Mouse (Mus musculus): ENCODE data around the gene Slc5a8. TPM values are rescaled to one million over a fixed set of nuclear protein-coding genes. Genes with fewer than 3 reads are reported as not detected.
A peak's percentile ranks its signal among the peaks of the same experiment; 100 is the strongest.

The Slc5a8 gene
- polyA plus RNA-seq, 1 experiment from 2014 or later: 0.38 TPM

- ATAC-seq (replicated peaks; ENCODE audit: low FRiP score, low TSS enrichment, low read depth) (no peak), DNase-seq (ENCODE audit: low spot score) (no peak)
- Histone ChIP-seq H3K27ac (ENCODE audit: low read depth) (no peak overlapping the region), H3K9ac (ENCODE audit: low read length) (no peak overlapping the region), H3K9me3 (ENCODE audit: control insufficient read depth, low read length) (no peaks in the 10 kb centered on the region), H3K27me3 (replicated peaks; ENCODE audit: control insufficient read depth, insufficient read depth, low read length) (no peaks in the 10 kb centered on the region), H3K4me1 (replicated peaks; ENCODE audit: control insufficient read depth, insufficient read depth, low read length) (no peaks in the 10 kb centered on the region), H3K4me3 (ENCODE audit: low read depth, low read length) (no peak overlapping the region), H3K4me2 (ENCODE audit: low read length) (no peak overlapping the region), H3K36me3 (ENCODE audit: control insufficient read depth, insufficient read depth, low read length) (no peaks in the 10 kb centered on the region)
- 88% methylated on average over 7 of the region's 7 CpGs for WGBS
Measured at GRCm38 (mm10) chr10:88877421-88877820, 8.4 kb upstream of the Slc5a8 start.

- no peak for DNase-seq (ENCODE audit: low spot score)
- Histone ChIP-seq H3K27ac (ENCODE audit: low read depth) (no peak overlapping the region), H3K4me1 (replicated peaks; ENCODE audit: control insufficient read depth, insufficient read depth, low read length) (no peaks in the 10 kb centered on the region), H3K9me3 (ENCODE audit: control insufficient read depth, low read length) (no peaks in the 10 kb centered on the region), H3K4me2 (ENCODE audit: low read length) (no peak overlapping the region), H3K9ac (ENCODE audit: low read length) (no peak overlapping the region), H3K27me3 (replicated peaks; ENCODE audit: control insufficient read depth, insufficient read depth, low read length) (peaks cover 33% of the 10 kb centered on the region), H3K36me3 (ENCODE audit: control insufficient read depth, insufficient read depth, low read length) (no peaks in the 10 kb centered on the region), H3K4me3 (ENCODE audit: low read depth, low read length) (no peak overlapping the region)
- no peak for ATAC-seq (replicated peaks; ENCODE audit: low FRiP score, low TSS enrichment, low read depth)
- WGBS: 90% methylated on average over 2 of the region's 2 CpGs
Measured at GRCm38 (mm10) chr10:88883721-88884120, 2.1 kb upstream of the Slc5a8 start.

GRCm38 (mm10) chr10:88884836-88885235, 956 bp upstream of the Slc5a8 start:
- Histone ChIP-seq H3K9ac (ENCODE audit: low read length) (no peak overlapping the region), H3K4me3 (ENCODE audit: low read depth, low read length) (no peak overlapping the region), H3K4me1 (replicated peaks; ENCODE audit: control insufficient read depth, insufficient read depth, low read length) (no peaks in the 10 kb centered on the region), H3K36me3 (ENCODE audit: control insufficient read depth, insufficient read depth, low read length) (no peaks in the 10 kb centered on the region), H3K9me3 (ENCODE audit: control insufficient read depth, low read length) (no peaks in the 10 kb centered on the region), H3K4me2 (ENCODE audit: low read length) (no peak overlapping the region), H3K27me3 (replicated peaks; ENCODE audit: control insufficient read depth, insufficient read depth, low read length) (peaks cover 33% of the 10 kb centered on the region), H3K27ac (ENCODE audit: low read depth) (no peak overlapping the region)
- WGBS: 82% methylated on average over 6 of the region's 6 CpGs
- ATAC-seq (replicated peaks; ENCODE audit: low FRiP score, low TSS enrichment, low read depth): no peak
- no peak for DNase-seq (ENCODE audit: low spot score)

- Histone ChIP-seq H3K4me2 (ENCODE audit: low read length) (peak overlapping the region; percentile 45), H3K4me1 (replicated peaks; ENCODE audit: control insufficient read depth, insufficient read depth, low read length) (no peaks in the 10 kb centered on the region), H3K27ac (ENCODE audit: low read depth) (no peak overlapping the region), H3K4me3 (ENCODE audit: low read depth, low read length) (peak overlapping the region; percentile 23), H3K27me3 (replicated peaks; ENCODE audit: control insufficient read depth, insufficient read depth, low read length) (peaks cover 33% of the 10 kb centered on the region), H3K36me3 (ENCODE audit: control insufficient read depth, insufficient read depth, low read length) (no peaks in the 10 kb centered on the region), H3K9ac (ENCODE audit: low read length) (no peak overlapping the region), H3K9me3 (ENCODE audit: control insufficient read depth, low read length) (no peaks in the 10 kb centered on the region)
- no peak for DNase-seq (ENCODE audit: low spot score)
- 2% methylated on average over 32 of the region's 32 CpGs for WGBS
- 0 out of 2 replicates have a peak, but pooled peaks have one; percentile 32 for ATAC-seq (replicated peaks; ENCODE audit: low FRiP score, low TSS enrichment, low read depth)
Measured at GRCm38 (mm10) chr10:88886114-88886513, 322 bp downstream of the Slc5a8 start.

GRCm38 (mm10) chr10:88888376-88888775, 2.6 kb downstream of the Slc5a8 start:
- ATAC-seq (replicated peaks; ENCODE audit: low FRiP score, low TSS enrichment, low read depth) (no peak), DNase-seq (ENCODE audit: low spot score) (no peak)
- no peaks in the 10 kb centered on the region for H3K4me1 ChIP-seq (replicated peaks; ENCODE audit: control insufficient read depth, insufficient read depth, low read length)
- H3K27me3 ChIP-seq (replicated peaks; ENCODE audit: control insufficient read depth, insufficient read depth, low read length): peaks cover 33% of the 10 kb centered on the region
- WGBS: 63% methylated on average over 2 of the region's 2 CpGs
- no peaks in the 10 kb centered on the region for H3K9me3 ChIP-seq (ENCODE audit: control insufficient read depth, low read length)
- no peak overlapping the region for H3K4me2 ChIP-seq (ENCODE audit: low read length)
- no peaks in the 10 kb centered on the region for H3K36me3 ChIP-seq (ENCODE audit: control insufficient read depth, insufficient read depth, low read length)
- H3K27ac ChIP-seq (ENCODE audit: low read depth): no peak overlapping the region
- no peak overlapping the region for H3K4me3 ChIP-seq (ENCODE audit: low read depth, low read length)
- H3K9ac ChIP-seq (ENCODE audit: low read length): no peak overlapping the region

- no peak overlapping the region for H3K9ac ChIP-seq (ENCODE audit: low read length)
- H3K4me1 ChIP-seq (replicated peaks; ENCODE audit: control insufficient read depth, insufficient read depth, low read length): no peaks in the 10 kb centered on the region
- WGBS: 84% methylated on average over 7 of the region's 7 CpGs
- H3K27ac ChIP-seq (ENCODE audit: low read depth): no peak overlapping the region
- peaks cover 13% of the 10 kb centered on the region for H3K27me3 ChIP-seq (replicated peaks; ENCODE audit: control insufficient read depth, insufficient read depth, low read length)
- no peak for ATAC-seq (replicated peaks; ENCODE audit: low FRiP score, low TSS enrichment, low read depth)
- H3K4me2 ChIP-seq (ENCODE audit: low read length): no peak overlapping the region
- H3K36me3 ChIP-seq (ENCODE audit: control insufficient read depth, insufficient read depth, low read length): no peaks in the 10 kb centered on the region
- DNase-seq (ENCODE audit: low spot score): no peak
- H3K9me3 ChIP-seq (ENCODE audit: control insufficient read depth, low read length): no peaks in the 10 kb centered on the region
- H3K4me3 ChIP-seq (ENCODE audit: low read depth, low read length): no peak overlapping the region
Measured at GRCm38 (mm10) chr10:88891410-88891809, 5.6 kb downstream of the Slc5a8 start.

GRCm38 (mm10) chr10:88892560-88893087, 6.8 kb downstream of the Slc5a8 start:
- H3K9me3 ChIP-seq (ENCODE audit: control insufficient read depth, low read length): no peaks in the 10 kb centered on the region
- no peak overlapping the region for H3K4me3 ChIP-seq (ENCODE audit: low read depth, low read length)
- H3K4me1 ChIP-seq (replicated peaks; ENCODE audit: control insufficient read depth, insufficient read depth, low read length): no peaks in the 10 kb centered on the region
- DNase-seq (ENCODE audit: low spot score) (no peak), ATAC-seq (replicated peaks; ENCODE audit: low FRiP score, low TSS enrichment, low read depth) (no peak)
- no peaks in the 10 kb centered on the region for H3K36me3 ChIP-seq (ENCODE audit: control insufficient read depth, insufficient read depth, low read length)
- H3K27me3 ChIP-seq (replicated peaks; ENCODE audit: control insufficient read depth, insufficient read depth, low read length): peaks cover 1% of the 10 kb centered on the region; the same call in 1 of the 2 replicates
- no peak overlapping the region for H3K4me2 ChIP-seq (ENCODE audit: low read length)
- 80% methylated on average over 8 of the region's 8 CpGs for WGBS
- H3K27ac ChIP-seq (ENCODE audit: low read depth): no peak overlapping the region
- H3K9ac ChIP-seq (ENCODE audit: low read length): no peak overlapping the region

- WGBS: 74% methylated on average over 6 of the region's 6 CpGs
- DNase-seq (ENCODE audit: low spot score) (no peak), ATAC-seq (replicated peaks; ENCODE audit: low FRiP score, low TSS enrichment, low read depth) (no peak)
- no peak overlapping the region for H3K27ac ChIP-seq (ENCODE audit: low read depth)
- H3K27me3 ChIP-seq (replicated peaks; ENCODE audit: control insufficient read depth, insufficient read depth, low read length): no peaks in the 10 kb centered on the region
- no peak overlapping the region for H3K4me2 ChIP-seq (ENCODE audit: low read length)
- H3K9me3 ChIP-seq (ENCODE audit: control insufficient read depth, low read length): no peaks in the 10 kb centered on the region
- no peak overlapping the region for H3K4me3 ChIP-seq (ENCODE audit: low read depth, low read length)
- no peak overlapping the region for H3K9ac ChIP-seq (ENCODE audit: low read length)
- no peaks in the 10 kb centered on the region for H3K4me1 ChIP-seq (replicated peaks; ENCODE audit: control insufficient read depth, insufficient read depth, low read length)
- no peaks in the 10 kb centered on the region for H3K36me3 ChIP-seq (ENCODE audit: control insufficient read depth, insufficient read depth, low read length)
Measured at GRCm38 (mm10) chr10:88897032-88897431, 11.2 kb downstream of the Slc5a8 start.

GRCm38 (mm10) chr10:88949649-88950296, 64.0 kb downstream of the Slc5a8 start:
- Histone ChIP-seq H3K4me2 (ENCODE audit: low read length) (no peak overlapping the region), H3K4me1 (replicated peaks; ENCODE audit: control insufficient read depth, insufficient read depth, low read length) (no peaks in the 10 kb centered on the region), H3K27me3 (replicated peaks; ENCODE audit: control insufficient read depth, insufficient read depth, low read length) (no peaks in the 10 kb centered on the region), H3K27ac (ENCODE audit: low read depth) (no peak overlapping the region), H3K9ac (ENCODE audit: low read length) (no peak overlapping the region), H3K9me3 (ENCODE audit: control insufficient read depth, low read length) (no peaks in the 10 kb centered on the region), H3K36me3 (ENCODE audit: control insufficient read depth, insufficient read depth, low read length) (no peaks in the 10 kb centered on the region), H3K4me3 (ENCODE audit: low read depth, low read length) (no peak overlapping the region)
- DNase-seq (ENCODE audit: low spot score) (no peak), ATAC-seq (replicated peaks; ENCODE audit: low FRiP score, low TSS enrichment, low read depth) (peak; percentile 87)
- 84% methylated on average over 12 of the region's 12 CpGs for WGBS
